Mouse (Mus musculus) CH12.LX (cell line): ENCODE data around the gene Slc39a10.
A peak's percentile ranks its signal among the peaks of the same experiment; 100 is the strongest.

Experiments used
- CTCF ChIP-seq, 2 experiments: IDR thresholded peaks in 1 of 2; conservative IDR thresholded peaks in 1 of 2; 2 replicates each; pipeline ENCODE4 v1.5.1; 2011 to 2012; ENCODE audit warnings: low read depth in 2 of 2, low read length in 2 of 2, improper control_type of control experiment in 1 of 2, inconsistent platforms in 1 of 2, mild to moderate bottlenecking in 1 of 2, moderate library complexity in 1 of 2
- EP300 ChIP-seq: IDR thresholded peaks from 2 replicates; pipeline ENCODE4 v1.6.1; 2011; ENCODE audit warnings: low read length, improper control_type of control experiment
- JUND ChIP-seq: conservative IDR thresholded peaks from 2 replicates; pipeline ENCODE4 v1.6.1; 2011; ENCODE audit warnings: low read depth, low read length, improper control_type of control experiment
- MAX ChIP-seq: IDR thresholded peaks from 2 replicates; pipeline ENCODE4 v1.6.1; 2011; ENCODE audit warnings: low read length, improper control_type of control experiment
- MAZ ChIP-seq: IDR thresholded peaks from 2 replicates; pipeline ENCODE4 v1.6.1; 2012; ENCODE audit warnings: low read depth, mild to moderate bottlenecking, inconsistent platforms, low read length, improper control_type of control experiment, moderate library complexity
- POLR2A ChIP-seq: IDR thresholded peaks from 2 replicates; pipeline ENCODE4 v1.6.1; 2011; ENCODE audit warnings: low read depth, mild to moderate bottlenecking, improper control_type of control experiment, low read length
- POLR2AphosphoS2 ChIP-seq: IDR thresholded peaks from 2 replicates; pipeline ENCODE4 v1.6.1; 2011; ENCODE audit warnings: low read depth, low read length, improper control_type of control experiment
- SIN3A ChIP-seq: IDR thresholded peaks from 2 replicates; pipeline ENCODE4 v1.6.1; 2012; ENCODE audit warnings: low read length, improper control_type of control experiment, inconsistent platforms
- SMC3 ChIP-seq: IDR thresholded peaks from 2 replicates; pipeline ENCODE4 v1.6.1; 2011; ENCODE audit warnings: low read depth, low read length, improper control_type of control experiment
- TCF12 ChIP-seq: IDR thresholded peaks from 2 replicates; pipeline ENCODE4 v1.6.1; 2014; ENCODE audit warnings: low read depth, mild to moderate bottlenecking, inconsistent platforms, low read length, improper control_type of control experiment
- USF1 ChIP-seq: IDR thresholded peaks from 2 replicates; pipeline ENCODE4 v1.6.1; 2014; ENCODE audit warnings: low read depth, mild to moderate bottlenecking, inconsistent platforms, low read length, improper control_type of control experiment
- ZMIZ1 ChIP-seq: IDR thresholded peaks from 2 replicates; pipeline ENCODE4 v1.6.1; 2012; ENCODE audit warnings: low read depth, mild to moderate bottlenecking, inconsistent platforms, low read length, improper control_type of control experiment
- ZNF384 ChIP-seq: IDR thresholded peaks from 2 replicates; pipeline ENCODE4 v1.6.1; 2012; ENCODE audit warnings: low read depth, low read length, improper control_type of control experiment, inconsistent platforms

DNA sequence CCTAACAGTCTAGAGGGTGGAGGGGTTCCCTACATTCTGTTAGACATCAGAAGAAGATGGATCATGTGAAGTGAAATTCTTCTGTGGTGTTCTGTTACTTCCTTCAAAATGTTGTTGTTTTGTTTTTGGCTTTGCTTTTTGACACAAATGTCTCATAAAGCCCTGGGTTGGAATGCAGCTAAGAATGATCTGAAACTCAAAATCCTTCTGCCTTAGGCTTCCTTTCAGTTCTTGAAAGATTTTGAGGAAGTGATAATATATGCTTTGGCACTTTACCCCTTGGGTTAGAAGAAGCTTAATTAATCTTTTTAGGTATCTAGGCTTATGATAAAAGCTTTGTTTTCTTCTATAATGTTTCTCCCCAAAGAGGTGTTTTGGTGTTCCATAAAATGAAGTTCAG lies 34.5 kb upstream of the Slc39a10 start:
- TF ChIP-seq MAZ (no peak), EP300 (0 out of 2 replicates have a peak, but pooled peaks have one; percentile 12), SIN3A (no peak), SMC3 (no peak), TCF12 (no peak), POLR2A (no peak), POLR2AphosphoS2 (no peak), JUND (no peak), CTCF (conservative IDR thresholded peaks at IDR 0.05 in 1 of 2, IDR thresholded peaks at IDR 0.05 in 1 of 2; ENCODE audit: low read depth in 2 of 2, low read length in 2 of 2) (no peak), ZNF384 (no peak), USF1 (no peak), ZMIZ1 (no peak), MAX (no peak)
